Mouse (Mus musculus): ENCODE measurements at regions not wholly inside any gene's neighbourhood (a gene's known extent, or its start where the extent isn't known, plus 50 kb on each side); places are given as distances from the start of the nearest gene placed in this dataset.

DNA sequence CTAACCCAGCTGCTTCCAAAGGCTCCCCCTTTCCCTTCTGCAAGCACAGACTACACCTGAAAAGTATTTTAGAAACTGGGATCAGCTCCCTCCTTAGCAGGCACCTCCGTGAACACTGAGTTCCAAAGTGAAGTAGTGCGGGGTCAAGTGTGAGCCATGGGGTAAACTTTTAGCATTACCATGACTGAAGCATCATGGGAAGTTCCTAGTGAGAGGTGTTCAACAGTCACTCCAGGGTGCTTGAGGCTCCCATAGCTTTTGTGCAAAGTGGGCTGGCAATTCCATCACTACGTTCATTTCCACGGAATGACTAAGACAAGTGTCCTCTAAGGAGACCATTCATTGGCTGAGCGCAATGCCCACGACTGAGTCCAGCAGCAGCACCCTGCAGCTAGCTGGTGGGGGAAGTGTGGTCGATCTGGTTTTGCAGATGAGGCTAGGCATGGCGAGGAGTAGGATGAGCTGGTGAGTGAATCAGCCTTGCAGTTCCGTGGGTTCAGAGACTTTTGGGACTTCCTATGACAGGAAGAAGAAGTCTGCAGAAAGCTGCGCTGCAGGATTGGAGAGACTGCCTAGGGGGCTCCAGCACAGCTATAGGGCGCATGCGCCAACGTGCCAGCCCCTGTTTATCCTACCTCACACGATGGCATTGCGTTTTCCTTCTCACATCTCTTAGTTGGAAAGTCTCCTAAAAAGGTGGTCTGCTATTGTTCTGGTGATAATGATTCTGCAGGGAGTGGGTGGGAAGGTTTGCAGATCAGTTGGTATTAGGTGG, 73.4 kb downstream of the Fam43a start:
- no peaks in the 10 kb centered on the region for H3K4me1 ChIP-seq
- no peak for ATAC-seq (ENCODE audit: low FRiP score)
- H3K4me3 ChIP-seq, result no peak overlapping the region
- no peaks in the 10 kb centered on the region for H3K36me3 ChIP-seq
- no peak overlapping the region for H3K4me2 ChIP-seq (replicated peaks)
- 75% methylated on average over 15 of the region's 15 CpGs for WGBS
- H3K27ac ChIP-seq, result no peak overlapping the region
- H3K9me3 ChIP-seq (replicated peaks), result no peaks in the 10 kb centered on the region
- H3K27me3 ChIP-seq, result no peaks in the 10 kb centered on the region
- no peak overlapping the region for H3K9ac ChIP-seq

DNA sequence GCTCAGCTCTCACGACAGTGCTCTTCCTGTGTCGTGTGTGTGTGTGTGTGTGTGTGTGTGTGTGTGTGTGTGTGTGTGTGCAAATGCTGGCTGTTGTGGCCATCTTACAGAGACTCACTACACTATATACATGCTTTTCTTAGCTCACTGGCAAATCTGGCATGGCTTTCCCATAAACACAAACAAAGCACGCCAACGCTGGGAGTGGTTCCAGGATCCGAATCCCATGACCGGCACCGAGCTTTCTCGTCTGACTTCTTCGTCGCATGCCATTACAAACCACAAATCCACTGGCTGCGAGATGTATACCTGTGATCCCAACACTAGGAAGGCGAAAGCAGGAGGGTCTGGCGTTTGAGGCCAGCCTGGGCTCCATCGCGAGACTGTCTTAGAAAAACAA, 74.1 kb downstream of the Fam43a start:
- H3K9ac ChIP-seq, result no peak overlapping the region
- no peaks in the 10 kb centered on the region for H3K4me1 ChIP-seq
- H3K4me3 ChIP-seq, result no peak overlapping the region
- H3K27ac ChIP-seq, result no peak overlapping the region
- H3K4me2 ChIP-seq (replicated peaks), result no peak overlapping the region
- 87% methylated on average over 15 of the region's 15 CpGs for WGBS
- no peaks in the 10 kb centered on the region for H3K27me3 ChIP-seq
- no peaks in the 10 kb centered on the region for H3K36me3 ChIP-seq
- ATAC-seq (ENCODE audit: low FRiP score), result no peak
- no peaks in the 10 kb centered on the region for H3K9me3 ChIP-seq (replicated peaks)

DNA sequence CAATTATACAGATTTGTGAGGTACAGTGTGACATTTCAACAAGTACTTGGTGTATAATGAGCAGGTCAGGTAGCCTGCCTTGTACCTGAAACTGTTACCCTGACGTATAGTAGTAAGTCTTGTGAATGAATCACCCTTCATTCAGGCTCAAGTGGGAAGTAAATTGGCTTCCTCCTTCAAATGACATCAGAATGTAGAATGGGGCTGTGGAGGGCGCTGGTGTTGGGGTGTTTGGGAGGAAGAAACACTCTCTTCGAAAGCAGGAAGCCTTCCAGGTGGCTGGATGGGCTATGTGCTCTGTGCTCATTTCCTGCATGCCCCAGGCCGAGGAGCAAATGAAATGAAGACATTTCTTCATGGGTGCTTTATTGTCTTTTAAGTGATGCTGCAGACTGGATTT, 76.3 kb downstream of the Fam43a start:
- Histone ChIP-seq H3K9ac (no peak overlapping the region), H3K27ac (no peak overlapping the region), H3K4me2 (replicated peaks) (no peak overlapping the region), H3K36me3 (no peaks in the 10 kb centered on the region), H3K4me1 (no peaks in the 10 kb centered on the region), H3K4me3 (no peak overlapping the region), H3K27me3 (no peaks in the 10 kb centered on the region), H3K9me3 (replicated peaks) (no peaks in the 10 kb centered on the region; the same call in 1 of the 2 replicates)
- 83% methylated on average over 4 of the region's 4 CpGs for WGBS
- ATAC-seq (ENCODE audit: low FRiP score), result no peak

GRCm38 (mm10) chr16:30677016-30677415, 77.5 kb downstream of the Fam43a start:
- no peak for ATAC-seq (ENCODE audit: low FRiP score)

GRCm38 (mm10) chr16:30677896-30678707, 78.6 kb downstream of the Fam43a start:
- Histone ChIP-seq H3K36me3 (no peaks in the 10 kb centered on the region), H3K27ac (no peak overlapping the region), H3K27me3 (no peaks in the 10 kb centered on the region), H3K9ac (no peak overlapping the region), H3K4me2 (replicated peaks) (no peak overlapping the region), H3K4me1 (no peaks in the 10 kb centered on the region), H3K9me3 (replicated peaks) (no peaks in the 10 kb centered on the region; the same call in 1 of the 2 replicates), H3K4me3 (no peak overlapping the region)
- no peak for ATAC-seq (ENCODE audit: low FRiP score)
- WGBS, result 86% methylated on average over 7 of the region's 7 CpGs

More at GRCm38 (mm10) chr16:30677016-30677415, 77.5 kb downstream of the Fam43a start:
- H3K27me3 ChIP-seq, result no peaks in the 10 kb centered on the region
- no peak overlapping the region for H3K4me2 ChIP-seq (replicated peaks)
- H3K27ac ChIP-seq, result no peak overlapping the region
- 84% methylated on average over 4 of the region's 4 CpGs for WGBS
- H3K4me3 ChIP-seq, result no peak overlapping the region
- H3K9me3 ChIP-seq (replicated peaks), result no peaks in the 10 kb centered on the region; the same call in 1 of the 2 replicates
- no peaks in the 10 kb centered on the region for H3K36me3 ChIP-seq
- no peaks in the 10 kb centered on the region for H3K4me1 ChIP-seq
- no peak overlapping the region for H3K9ac ChIP-seq

- Histone ChIP-seq H3K27me3 (no peaks in the 10 kb centered on the region), H3K9ac (no peak overlapping the region), H3K27ac (no peak overlapping the region), H3K4me3 (no peak overlapping the region), H3K36me3 (no peaks in the 10 kb centered on the region), H3K4me2 (replicated peaks) (no peak overlapping the region), H3K4me1 (no peaks in the 10 kb centered on the region), H3K9me3 (replicated peaks) (no peaks in the 10 kb centered on the region; the same call in 1 of the 2 replicates)
- ATAC-seq (ENCODE audit: low FRiP score), result no peak
- 84% methylated on average over 9 of the region's 9 CpGs for WGBS
Measured at GRCm38 (mm10) chr16:30678708-30679492, 79.4 kb downstream of the Fam43a start.

GRCm38 (mm10) chr16:30679493-30679811, 79.9 kb downstream of the Fam43a start:
- Histone ChIP-seq H3K4me2 (replicated peaks) (no peak overlapping the region), H3K27ac (no peak overlapping the region), H3K4me1 (no peaks in the 10 kb centered on the region), H3K27me3 (no peaks in the 10 kb centered on the region), H3K4me3 (no peak overlapping the region), H3K9ac (no peak overlapping the region), H3K36me3 (no peaks in the 10 kb centered on the region), H3K9me3 (replicated peaks) (no peaks in the 10 kb centered on the region; the same call in 1 of the 2 replicates)
- WGBS, result 88% methylated on average over 3 of the region's 3 CpGs
- no peak for ATAC-seq (ENCODE audit: low FRiP score)

- ATAC-seq (ENCODE audit: low FRiP score), result no peak
- 93% methylated on average over 4 of the region's 4 CpGs for WGBS
- H3K27me3 ChIP-seq, result no peaks in the 10 kb centered on the region
- no peak overlapping the region for H3K27ac ChIP-seq
- no peak overlapping the region for H3K4me3 ChIP-seq
- H3K4me2 ChIP-seq (replicated peaks), result no peak overlapping the region
- no peaks in the 10 kb centered on the region for H3K36me3 ChIP-seq
- no peak overlapping the region for H3K9ac ChIP-seq
- no peaks in the 10 kb centered on the region; the same call in 1 of the 2 replicates for H3K9me3 ChIP-seq (replicated peaks)
- H3K4me1 ChIP-seq, result no peaks in the 10 kb centered on the region
Measured at GRCm38 (mm10) chr16:30681421-30681820, 81.9 kb downstream of the Fam43a start.

DNA sequence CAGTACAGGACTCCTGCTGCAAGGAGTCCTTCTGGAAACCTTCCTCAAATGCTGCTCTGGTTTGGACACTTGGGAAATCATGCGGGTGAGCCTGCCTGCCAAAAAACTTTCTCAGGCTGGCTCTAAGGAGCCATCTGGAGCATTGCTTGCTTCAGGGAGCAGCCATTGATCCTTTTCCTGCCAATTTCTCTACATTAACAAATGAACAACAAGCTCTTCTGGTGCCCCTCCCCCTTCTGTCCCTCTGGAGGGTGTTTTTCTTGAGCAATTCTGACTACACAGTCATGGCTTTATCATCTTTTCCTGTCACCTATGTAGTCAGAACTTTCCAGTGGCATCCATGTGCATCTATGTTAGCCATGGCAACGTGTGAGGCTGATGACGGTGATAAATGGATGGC, 84.5 kb downstream of the Fam43a start:
- ATAC-seq (ENCODE audit: low FRiP score), result no peak
- no peaks in the 10 kb centered on the region for H3K27me3 ChIP-seq
- H3K27ac ChIP-seq, result no peak overlapping the region
- no peak overlapping the region for H3K4me2 ChIP-seq (replicated peaks)
- no peaks in the 10 kb centered on the region; the same call in 1 of the 2 replicates for H3K9me3 ChIP-seq (replicated peaks)
- no peaks in the 10 kb centered on the region for H3K36me3 ChIP-seq
- no peak overlapping the region for H3K9ac ChIP-seq
- H3K4me1 ChIP-seq, result no peaks in the 10 kb centered on the region
- no peak overlapping the region for H3K4me3 ChIP-seq
- 91% methylated on average over 3 of the region's 3 CpGs for WGBS

GRCm38 (mm10) chr16:30686536-30686935, 87.0 kb downstream of the Fam43a start:
- no peak overlapping the region for H3K9ac ChIP-seq
- no peaks in the 10 kb centered on the region for H3K4me1 ChIP-seq
- H3K27me3 ChIP-seq, result no peaks in the 10 kb centered on the region
- H3K4me2 ChIP-seq (replicated peaks), result no peak overlapping the region
- ATAC-seq (ENCODE audit: low FRiP score), result no peak
- no peaks in the 10 kb centered on the region for H3K36me3 ChIP-seq
- no peak overlapping the region for H3K4me3 ChIP-seq
- no peak overlapping the region for H3K27ac ChIP-seq
- 71% methylated on average over 6 of the region's 6 CpGs for WGBS
- no peaks in the 10 kb centered on the region for H3K9me3 ChIP-seq (replicated peaks)

DNA sequence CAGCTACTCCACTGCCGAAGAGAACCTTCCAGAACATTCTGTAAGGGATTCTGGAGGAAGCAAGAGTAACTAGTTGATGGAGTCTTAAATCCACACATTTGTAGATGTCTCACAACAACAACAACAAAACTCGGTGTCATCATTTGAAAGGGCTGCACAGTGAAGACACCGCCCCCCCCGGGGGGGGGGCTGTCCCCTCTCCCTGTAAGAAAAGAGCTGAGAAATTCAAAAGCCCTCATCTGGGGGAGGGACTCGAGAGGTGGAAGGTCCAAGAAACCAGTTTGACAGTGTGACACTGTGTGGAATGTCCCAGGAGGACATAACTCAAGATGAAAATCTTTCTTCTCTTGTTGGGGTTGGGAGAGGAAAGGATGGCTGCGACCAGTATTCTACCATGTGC, 87.7 kb downstream of the Fam43a start:
- ATAC-seq (ENCODE audit: low FRiP score), result no peak
- Histone ChIP-seq H3K9ac (no peak overlapping the region), H3K4me3 (no peak overlapping the region), H3K27me3 (no peaks in the 10 kb centered on the region), H3K9me3 (replicated peaks) (no peaks in the 10 kb centered on the region), H3K36me3 (no peaks in the 10 kb centered on the region), H3K4me1 (peaks cover 3% of the 10 kb centered on the region; the same call in 1 of the 2 replicates), H3K27ac (no peak overlapping the region), H3K4me2 (replicated peaks) (no peak overlapping the region)
- WGBS, result 85% methylated on average over 6 of the region's 6 CpGs

- WGBS, result 84% methylated on average over 8 of the region's 8 CpGs
- ATAC-seq (ENCODE audit: low FRiP score), result no peak
- Histone ChIP-seq H3K4me2 (replicated peaks) (no peak overlapping the region), H3K36me3 (no peaks in the 10 kb centered on the region), H3K9ac (no peak overlapping the region), H3K27me3 (no peaks in the 10 kb centered on the region), H3K9me3 (replicated peaks) (no peaks in the 10 kb centered on the region), H3K27ac (no peak overlapping the region), H3K4me3 (no peak overlapping the region), H3K4me1 (peaks cover 7% of the 10 kb centered on the region)
Measured at GRCm38 (mm10) chr16:30687682-30688081, 88.2 kb downstream of the Fam43a start.

All from hindbrain, embryonic 12.5 days (tissue).